Mouse (Mus musculus): ENCODE data around the gene Nfx1. TPM values are rescaled to one million over a fixed set of nuclear protein-coding genes. Genes with fewer than 3 reads are reported as not detected.

Nfx1 gene
- polyA plus RNA-seq, 1 experiment from 2014 or later, result 57.6 TPM

DNA sequence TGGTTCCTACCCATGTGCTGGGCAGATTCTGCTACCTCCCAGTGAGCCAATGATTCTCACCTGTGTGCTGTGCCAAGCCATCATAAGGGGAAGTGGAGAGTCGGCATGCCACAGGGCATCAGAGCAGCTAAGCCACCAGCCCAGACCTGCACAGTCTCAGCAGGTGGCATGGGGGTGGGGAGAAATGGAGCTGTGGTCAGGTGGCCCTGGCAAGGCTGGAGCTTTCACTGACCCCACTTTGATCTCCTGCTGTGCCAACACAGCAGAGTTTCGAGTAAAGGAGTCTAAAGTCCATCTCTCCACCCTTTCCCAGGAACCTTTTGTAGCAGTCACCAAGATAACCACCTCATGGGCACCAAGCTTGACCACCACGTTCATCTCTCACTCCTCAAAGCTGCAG lies 57.2 kb downstream of the Nfx1 start:
- ATAC-seq (replicated peaks; ENCODE audit: extremely low read depth, insufficient read depth, low FRiP score), result no peak
- WGBS, result 80% methylated on average over 3 of the region's 3 CpGs
- H3K27ac ChIP-seq (ENCODE audit: low read length), result no peak overlapping the region
- H3K9me3 ChIP-seq (replicated peaks; ENCODE audit: control insufficient read depth, low read length), result no peaks in the 10 kb centered on the region
- no peak overlapping the region for H3K4me3 ChIP-seq (ENCODE audit: low read length)
- no peak overlapping the region for H3K4me2 ChIP-seq (ENCODE audit: low read depth, low read length)
- no peaks in the 10 kb centered on the region for H3K27me3 ChIP-seq (ENCODE audit: control insufficient read depth, insufficient read depth, low read length)
- no peak overlapping the region for H3K9ac ChIP-seq (ENCODE audit: low read length)
- H3K4me1 ChIP-seq (ENCODE audit: control insufficient read depth, insufficient read depth, low read length), result no peaks in the 10 kb centered on the region
- H3K36me3 ChIP-seq (ENCODE audit: control insufficient read depth, insufficient read depth), result peaks cover 10% of the 10 kb centered on the region; the same call in 1 of the 2 replicates

DNA sequence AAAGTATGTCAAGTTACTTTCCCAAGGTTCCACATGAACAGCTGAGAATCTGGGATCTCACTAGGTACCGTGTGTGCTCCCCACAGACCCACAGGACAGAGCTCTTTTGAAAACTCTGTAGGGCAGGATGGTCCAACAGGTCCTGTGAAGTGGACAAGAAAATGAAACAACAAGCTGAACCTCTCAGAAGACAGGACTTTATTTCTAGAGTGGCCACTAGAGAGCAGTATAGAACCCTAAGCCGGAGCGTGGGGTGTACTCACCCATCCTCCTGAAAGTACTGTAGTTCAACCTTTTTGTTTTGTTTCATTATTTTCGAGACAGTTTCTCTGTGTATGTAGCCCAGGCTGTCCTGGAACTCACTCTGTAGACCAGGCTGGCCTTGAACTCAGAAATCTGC lies 57.6 kb downstream of the Nfx1 start:
- H3K4me3 ChIP-seq (ENCODE audit: low read length), result no peak overlapping the region
- no peak overlapping the region for H3K9ac ChIP-seq (ENCODE audit: low read length)
- H3K27ac ChIP-seq (ENCODE audit: low read length), result no peak overlapping the region
- no peaks in the 10 kb centered on the region for H3K9me3 ChIP-seq (replicated peaks; ENCODE audit: control insufficient read depth, low read length)
- peaks cover 7% of the 10 kb centered on the region; the same call in 1 of the 2 replicates for H3K36me3 ChIP-seq (ENCODE audit: control insufficient read depth, insufficient read depth)
- H3K27me3 ChIP-seq (ENCODE audit: control insufficient read depth, insufficient read depth, low read length), result no peaks in the 10 kb centered on the region
- no peak overlapping the region for H3K4me2 ChIP-seq (ENCODE audit: low read depth, low read length)
- H3K4me1 ChIP-seq (ENCODE audit: control insufficient read depth, insufficient read depth, low read length), result no peaks in the 10 kb centered on the region
- no peak for ATAC-seq (replicated peaks; ENCODE audit: extremely low read depth, insufficient read depth, low FRiP score)
- WGBS, result 72% methylated on average over 4 of the region's 4 CpGs

- H3K4me2 ChIP-seq (ENCODE audit: low read depth, low read length), result no peak overlapping the region
- 83% methylated on average over 5 of the region's 5 CpGs for WGBS
These were observed 58.7 kb downstream of the Nfx1 start for GRCm38 (mm10) chr4:41029372-41029771.

DNA sequence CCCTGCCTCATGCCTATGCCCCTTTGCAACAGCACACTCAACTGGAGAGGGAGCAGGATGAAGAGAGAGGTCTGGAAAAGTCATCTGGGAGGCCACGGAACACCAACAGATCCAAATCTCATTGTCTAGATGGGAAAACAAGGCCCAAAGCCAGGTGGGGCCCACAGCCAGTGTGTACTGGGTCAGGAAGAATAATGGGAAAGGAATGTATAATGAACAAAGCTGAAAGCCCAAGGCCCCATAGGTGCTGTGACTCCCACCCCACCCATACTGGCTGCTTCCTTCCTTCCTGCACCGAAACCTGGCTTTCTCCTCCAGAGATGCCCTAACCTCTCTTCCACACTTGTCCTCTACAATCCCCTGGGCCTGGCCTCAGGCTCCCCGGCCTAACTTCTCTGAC lies 60.5 kb downstream of the Nfx1 start:
- peak; percentile 41 for ATAC-seq (replicated peaks; ENCODE audit: extremely low read depth, insufficient read depth, low FRiP score)
- 69% methylated on average over 3 of the region's 3 CpGs for WGBS
- Histone ChIP-seq H3K9me3 (replicated peaks; ENCODE audit: control insufficient read depth, low read length) (no peaks in the 10 kb centered on the region), H3K36me3 (ENCODE audit: control insufficient read depth, insufficient read depth) (no peaks in the 10 kb centered on the region), H3K4me3 (ENCODE audit: low read length) (no peak overlapping the region), H3K9ac (ENCODE audit: low read length) (no peak overlapping the region), H3K27me3 (ENCODE audit: control insufficient read depth, insufficient read depth, low read length) (no peaks in the 10 kb centered on the region), H3K4me1 (ENCODE audit: control insufficient read depth, insufficient read depth, low read length) (no peaks in the 10 kb centered on the region), H3K4me2 (ENCODE audit: low read depth, low read length) (no peak overlapping the region), H3K27ac (ENCODE audit: low read length) (no peak overlapping the region)

More at GRCm38 (mm10) chr4:41029372-41029771, 58.7 kb downstream of the Nfx1 start:
- Histone ChIP-seq H3K36me3 (ENCODE audit: control insufficient read depth, insufficient read depth) (no peaks in the 10 kb centered on the region), H3K4me3 (ENCODE audit: low read length) (no peak overlapping the region), H3K27me3 (ENCODE audit: control insufficient read depth, insufficient read depth, low read length) (no peaks in the 10 kb centered on the region), H3K4me1 (ENCODE audit: control insufficient read depth, insufficient read depth, low read length) (no peaks in the 10 kb centered on the region), H3K27ac (ENCODE audit: low read length) (no peak overlapping the region), H3K9me3 (replicated peaks; ENCODE audit: control insufficient read depth, low read length) (no peaks in the 10 kb centered on the region), H3K9ac (ENCODE audit: low read length) (no peak overlapping the region)
- no peak for ATAC-seq (replicated peaks; ENCODE audit: extremely low read depth, insufficient read depth, low FRiP score)

GRCm38 (mm10) chr4:41037942-41038341 lies 67.2 kb downstream of the Nfx1 start:
- ATAC-seq (replicated peaks; ENCODE audit: extremely low read depth, insufficient read depth, low FRiP score), result no peak
- Histone ChIP-seq H3K36me3 (ENCODE audit: control insufficient read depth, insufficient read depth) (no peaks in the 10 kb centered on the region), H3K4me2 (ENCODE audit: low read depth, low read length) (no peak overlapping the region), H3K4me3 (ENCODE audit: low read length) (no peak overlapping the region), H3K27ac (ENCODE audit: low read length) (no peak overlapping the region), H3K27me3 (ENCODE audit: control insufficient read depth, insufficient read depth, low read length) (no peaks in the 10 kb centered on the region), H3K9me3 (replicated peaks; ENCODE audit: control insufficient read depth, low read length) (no peaks in the 10 kb centered on the region), H3K9ac (ENCODE audit: low read length) (no peak overlapping the region), H3K4me1 (ENCODE audit: control insufficient read depth, insufficient read depth, low read length) (0 out of 2 replicates have a peak, but pooled peaks cover 3% of the 10 kb centered on the region)
- 25% methylated on average over 3 of the region's 3 CpGs for WGBS

GRCm38 (mm10) chr4:41040983-41041382 lies 70.3 kb downstream of the Nfx1 start:
- WGBS, result 44% methylated on average over 7 of the region's 7 CpGs
- H3K4me1 ChIP-seq (ENCODE audit: control insufficient read depth, insufficient read depth, low read length), result 0 out of 2 replicates have a peak, but pooled peaks cover 3% of the 10 kb centered on the region
- H3K27me3 ChIP-seq (ENCODE audit: control insufficient read depth, insufficient read depth, low read length), result no peaks in the 10 kb centered on the region
- no peaks in the 10 kb centered on the region for H3K36me3 ChIP-seq (ENCODE audit: control insufficient read depth, insufficient read depth)
- peak; percentile 70 for ATAC-seq (replicated peaks; ENCODE audit: extremely low read depth, insufficient read depth, low FRiP score)
- no peak overlapping the region for H3K4me2 ChIP-seq (ENCODE audit: low read depth, low read length)
- H3K9ac ChIP-seq (ENCODE audit: low read length), result no peak overlapping the region
- H3K27ac ChIP-seq (ENCODE audit: low read length), result no peak overlapping the region
- no peak overlapping the region for H3K4me3 ChIP-seq (ENCODE audit: low read length)
- no peaks in the 10 kb centered on the region for H3K9me3 ChIP-seq (replicated peaks; ENCODE audit: control insufficient read depth, low read length)

- Histone ChIP-seq H3K4me3 (ENCODE audit: low read length) (no peak overlapping the region), H3K9me3 (replicated peaks; ENCODE audit: control insufficient read depth, low read length) (no peaks in the 10 kb centered on the region), H3K4me1 (ENCODE audit: control insufficient read depth, insufficient read depth, low read length) (peaks cover 4% of the 10 kb centered on the region; the same call in 1 of the 2 replicates), H3K4me2 (ENCODE audit: low read depth, low read length) (no peak overlapping the region), H3K27ac (ENCODE audit: low read length) (no peak overlapping the region), H3K36me3 (ENCODE audit: control insufficient read depth, insufficient read depth) (no peaks in the 10 kb centered on the region), H3K9ac (ENCODE audit: low read length) (no peak overlapping the region), H3K27me3 (ENCODE audit: control insufficient read depth, insufficient read depth, low read length) (no peaks in the 10 kb centered on the region)
- ATAC-seq (replicated peaks; ENCODE audit: extremely low read depth, insufficient read depth, low FRiP score), result no peak
- WGBS, result 75% methylated on average over 12 of the region's 12 CpGs
These were observed 72.2 kb downstream of the Nfx1 start for GRCm38 (mm10) chr4:41042880-41043279.

- no peaks in the 10 kb centered on the region for H3K9me3 ChIP-seq (replicated peaks; ENCODE audit: control insufficient read depth, low read length)
- no peaks in the 10 kb centered on the region for H3K36me3 ChIP-seq (ENCODE audit: control insufficient read depth, insufficient read depth)
- H3K4me1 ChIP-seq (ENCODE audit: control insufficient read depth, insufficient read depth, low read length), result peaks cover 13% of the 10 kb centered on the region; the same call in 1 of the 2 replicates
- 75% methylated on average over 5 of the region's 5 CpGs for WGBS
- no peak overlapping the region for H3K4me2 ChIP-seq (ENCODE audit: low read depth, low read length)
- no peak overlapping the region for H3K4me3 ChIP-seq (ENCODE audit: low read length)
- H3K27ac ChIP-seq (ENCODE audit: low read length), result no peak overlapping the region
- no peak for ATAC-seq (replicated peaks; ENCODE audit: extremely low read depth, insufficient read depth, low FRiP score)
- H3K9ac ChIP-seq (ENCODE audit: low read length), result no peak overlapping the region
- no peaks in the 10 kb centered on the region for H3K27me3 ChIP-seq (ENCODE audit: control insufficient read depth, insufficient read depth, low read length)
These were observed 73.3 kb downstream of the Nfx1 start for GRCm38 (mm10) chr4:41043961-41044360.

DNA sequence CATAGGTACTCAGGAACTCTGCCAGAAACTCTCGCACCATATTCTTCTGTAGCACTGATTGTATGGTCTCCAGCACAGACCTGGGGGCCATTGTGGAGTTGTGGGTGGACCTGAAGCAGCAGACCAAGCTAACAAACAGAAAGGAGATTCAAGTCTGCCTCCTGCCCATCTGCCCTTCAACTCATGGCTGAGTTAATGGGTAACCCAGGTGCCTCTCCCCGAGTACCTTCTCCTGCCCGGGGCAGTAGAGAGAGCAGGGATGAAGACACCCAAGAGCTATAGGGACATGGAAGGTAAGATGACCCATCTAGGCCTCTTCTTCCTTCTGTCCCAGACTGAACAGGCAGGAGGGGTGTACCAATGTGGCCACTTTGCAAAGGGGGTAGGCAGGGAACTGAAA lies 74.6 kb downstream of the Nfx1 start:
- Histone ChIP-seq H3K27me3 (ENCODE audit: control insufficient read depth, insufficient read depth, low read length) (no peaks in the 10 kb centered on the region), H3K9me3 (replicated peaks; ENCODE audit: control insufficient read depth, low read length) (no peaks in the 10 kb centered on the region), H3K4me3 (ENCODE audit: low read length) (no peak overlapping the region), H3K4me2 (ENCODE audit: low read depth, low read length) (no peak overlapping the region), H3K27ac (ENCODE audit: low read length) (no peak overlapping the region), H3K9ac (ENCODE audit: low read length) (no peak overlapping the region), H3K4me1 (ENCODE audit: control insufficient read depth, insufficient read depth, low read length) (peaks cover 13% of the 10 kb centered on the region; the same call in 1 of the 2 replicates), H3K36me3 (ENCODE audit: control insufficient read depth, insufficient read depth) (no peaks in the 10 kb centered on the region)
- 76% methylated on average over 3 of the region's 3 CpGs for WGBS
- ATAC-seq (replicated peaks; ENCODE audit: extremely low read depth, insufficient read depth, low FRiP score), result no peak

All from heart, embryonic 16.5 days (tissue).